Mouse (Mus musculus) bone marrow, adult 2 months (tissue): ENCODE data around the gene Alox15. TPM values are rescaled to one million over a fixed set of nuclear protein-coding genes. Genes with fewer than 3 reads are reported as not detected.
A peak's percentile ranks its signal among the peaks of the same experiment; 100 is the strongest.

Experiments
- H3K27ac ChIP-seq: fragments of 200-500 bp; 2 replicates; pipeline ENCODE4 v1.5.1; 2012; ENCODE audit warnings: low read depth, mild to moderate bottlenecking, control low read depth, inconsistent platforms, low read length; ENCODE audit not compliant: control insufficient read depth, poor library complexity, insufficient read depth
- H3K4me1 ChIP-seq: fragments of 200-500 bp; 2 replicates; pipeline ENCODE4 v1.6.1; 2011; ENCODE audit warnings: low read length; ENCODE audit not compliant: control insufficient read depth, insufficient read depth
- H3K4me3 ChIP-seq: fragments of 200-500 bp; replicated peaks from 2 replicates; pipeline ENCODE3; 2011; ENCODE audit warnings: mild to moderate bottlenecking, low read depth, low read length, control low read depth; ENCODE audit not compliant: control insufficient read depth
- CTCF ChIP-seq: fragments of 200-500 bp; IDR thresholded peaks from 2 replicates; pipeline ENCODE4 v1.5.1; 2011; ENCODE audit warnings: low read length, control low read depth; ENCODE audit not compliant: control insufficient read depth, insufficient read depth
- POLR2A ChIP-seq: fragments of 200-500 bp; IDR thresholded peaks from 2 replicates; pipeline ENCODE4 v1.6.1; 2011; ENCODE audit warnings: low read depth, mild to moderate bottlenecking, control low read depth, low read length, borderline replicate concordance; ENCODE audit not compliant: control insufficient read depth
- WGBS: fragments of 180-500 bp; shearing (Covaris S2); methylation state at CpG from one replicate; pipeline ENCODE4 v1.1.7; 2018; 5-methylcytosine and 5-hydroxymethylcytosine counted together
- polyA plus RNA-seq: library from polyadenylated mRNA; stranded (reverse); fragments of >200 nt; gene quantifications from 2 replicates; pipeline ENCODE4 v1.2.4, GENCODE M21; 2011; ENCODE audit warnings: low replicate concordance; ENCODE audit not compliant: missing spikeins, insufficient read depth, insufficient read length

Gene Alox15
- polyA plus RNA-seq, 1 experiment, result 3.5 TPM

GRCm38 (mm10) chr11:70334477-70334876, 17.4 kb downstream of the Alox15 start:
- Histone ChIP-seq H3K4me1 (no peaks in the 10 kb centered on the region), H3K27ac (no peak overlapping the region), H3K4me3 (no peak overlapping the region)
- 28% methylated on average over 4 of the region's 4 CpGs for WGBS
- no peak for TF ChIP-seq POLR2A
- TF ChIP-seq CTCF, result peak; percentile 66

- Histone ChIP-seq H3K4me3 (no peak overlapping the region), H3K27ac (no peak overlapping the region), H3K4me1 (no peaks in the 10 kb centered on the region)
- 81% methylated on average over 8 of the region's 8 CpGs for WGBS
- TF ChIP-seq POLR2A, result no peak
- TF ChIP-seq CTCF, result no peak
Measured at GRCm38 (mm10) chr11:70324726-70325125, 27.1 kb downstream of the Alox15 start.

DNA sequence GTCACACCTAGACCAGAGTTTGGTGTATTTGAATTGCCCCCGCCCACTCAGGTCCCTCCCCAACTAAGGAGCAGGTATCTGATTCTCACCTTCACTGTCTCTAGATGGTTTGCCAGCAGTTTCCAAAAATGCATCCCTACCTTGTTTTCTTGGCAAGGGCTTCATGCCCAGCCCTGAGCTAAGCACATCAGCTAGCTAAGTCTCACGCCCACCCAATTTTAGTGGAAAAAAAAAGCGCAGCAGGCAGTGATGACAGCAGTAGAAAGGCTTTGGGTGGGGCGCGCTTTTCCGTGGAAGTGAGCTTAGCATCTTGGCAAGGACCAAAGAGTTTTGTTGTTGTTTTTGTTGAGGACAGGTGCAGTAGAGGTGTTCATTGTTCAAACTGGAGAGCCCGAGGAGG, 29.3 kb downstream of the Alox15 start, which contains the start of gene Alox12e:
Alox12e (minus strand) TSS at position 101 of the 400 bp plus-strand sequence.
- H3K4me3 ChIP-seq, result peak within 1 kb of the TSS; percentile 3
- H3K27ac ChIP-seq, result no peak within 1 kb of the TSS
- WGBS, result 45% methylated on average over 7 of the region's 7 CpGs
- TF ChIP-seq POLR2A, result no peak
- no peak for TF ChIP-seq CTCF
- no peaks in the 10 kb centered on the region for H3K4me1 ChIP-seq

- Histone ChIP-seq H3K4me1 (no peaks in the 10 kb centered on the region), H3K4me3 (peak overlapping the region; percentile 3), H3K27ac (no peak overlapping the region)
- TF ChIP-seq CTCF (peak; percentile 81), POLR2A (no peak)
- 7% methylated on average over 15 of the region's 15 CpGs for WGBS
Measured at GRCm38 (mm10) chr11:70321664-70322063, 30.2 kb downstream of the Alox15 start.

GRCm38 (mm10) chr11:70319614-70320013, 32.2 kb downstream of the Alox15 start:
- Histone ChIP-seq H3K4me3 (no peak overlapping the region), H3K27ac (no peak overlapping the region), H3K4me1 (no peaks in the 10 kb centered on the region)
- WGBS, result 65% methylated on average over 12 of the region's 12 CpGs
- no peak for TF ChIP-seq POLR2A
- no peak for TF ChIP-seq CTCF

DNA sequence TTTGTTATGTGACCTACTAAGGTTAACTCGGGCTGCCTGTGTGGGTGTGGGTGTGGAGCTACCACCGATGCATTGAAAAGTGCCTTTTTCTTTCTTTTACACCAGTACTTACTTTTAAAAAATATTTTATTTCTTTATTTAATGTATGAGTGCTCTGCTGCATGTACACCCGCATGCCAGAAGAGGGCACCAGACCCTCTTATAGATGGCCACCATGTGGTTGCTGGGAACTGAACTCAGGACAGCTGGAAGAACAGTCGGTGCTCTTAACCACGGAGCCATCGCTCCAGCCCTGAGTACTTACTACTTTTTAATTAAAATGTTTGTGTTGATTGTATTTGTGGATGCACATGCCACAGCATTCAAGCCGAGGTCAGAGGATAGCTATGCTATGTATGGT, 38.0 kb downstream of the Alox15 start:
- no peaks in the 10 kb centered on the region for H3K4me1 ChIP-seq
- no peak overlapping the region for H3K27ac ChIP-seq
- H3K4me3 ChIP-seq, result no peak overlapping the region
- 29% methylated on average over 7 of the region's 7 CpGs for WGBS
- TF ChIP-seq POLR2A, result no peak
- TF ChIP-seq CTCF, result peak; percentile 69

- TF ChIP-seq POLR2A (no peak), CTCF (no peak)
- WGBS, result 8% methylated on average over 9 of the region's 9 CpGs
- Histone ChIP-seq H3K27ac (no peak overlapping the region), H3K4me3 (no peak overlapping the region), H3K4me1 (peaks cover 4% of the 10 kb centered on the region)
Measured at GRCm38 (mm10) chr11:70309341-70309740, 42.5 kb downstream of the Alox15 start.

GRCm38 (mm10) chr11:70308296-70308695, 43.5 kb downstream of the Alox15 start:
- WGBS, result 81% methylated on average over 2 of the region's 2 CpGs
- Histone ChIP-seq H3K27ac (no peak overlapping the region), H3K4me3 (no peak overlapping the region), H3K4me1 (peaks cover 4% of the 10 kb centered on the region)
- TF ChIP-seq POLR2A (no peak), CTCF (peak; percentile 31; the same call in 1 of the 2 replicates)

DNA sequence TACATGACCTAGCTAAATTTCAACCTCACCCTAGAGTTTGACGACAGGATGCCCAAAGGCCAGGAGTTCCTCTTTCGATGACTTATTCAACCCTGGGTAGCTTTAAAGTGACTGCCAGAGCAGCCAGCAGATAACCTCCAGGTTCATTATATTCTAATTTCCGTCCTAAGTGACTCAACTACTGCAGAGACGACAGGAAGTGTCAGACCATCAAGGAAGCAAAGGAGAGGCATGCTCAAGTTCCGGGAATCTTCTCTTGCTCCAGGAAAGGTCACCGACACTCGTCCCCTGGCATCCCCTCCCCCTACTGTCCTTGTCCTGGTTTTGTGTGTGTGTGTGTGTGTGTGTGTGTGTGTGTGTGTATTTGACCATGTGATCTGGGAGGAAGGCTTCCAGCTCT, 45.7 kb downstream of the Alox15 start:
- peaks cover 4% of the 10 kb centered on the region for H3K4me1 ChIP-seq
- no peak for TF ChIP-seq CTCF
- H3K4me3 ChIP-seq, result no peak overlapping the region
- WGBS, result 2% methylated on average over 7 of the region's 7 CpGs
- H3K27ac ChIP-seq, result peak overlapping the region; percentile 5; the same call in 1 of the 2 replicates

GRCm38 (mm10) chr11:70302293-70302692, 49.5 kb downstream of the Alox15 start:
- TF ChIP-seq POLR2A (no peak), CTCF (no peak)
- H3K4me3 ChIP-seq, result no peak overlapping the region
- H3K4me1 ChIP-seq, result peaks cover 6% of the 10 kb centered on the region
- H3K27ac ChIP-seq, result no peak overlapping the region
- 49% methylated on average over 4 of the region's 4 CpGs for WGBS
